ENCODE assay signal across 10 mouse cellular contexts in genomic region chr5:113467765-113468164, GRCm38 (mm10). TPM values are rescaled to one million over a fixed set of nuclear protein-coding genes. Genes with fewer than 3 reads are reported as not detected.
A peak's percentile ranks its signal among the peaks of the same experiment; 100 is the strongest.
DNase-seq lines count a peak whose midpoint lies in the region; ATAC-seq and TF ChIP-seq lines count a peak whose summit lies in the region.
"Had no signal": no experiment of that assay in that cellular context is flagged by ENCODE, and none has a peak within 500 bp of the region (broad histone marks: within the 10 kb centered on the region; RNA-seq: fewer than 3 reads in every experiment).

No protein-coding gene starts in this region.

- peaks cover 8% of the 10 kb centered on the region for H3K27me3 ChIP-seq in heart, embryonic 11.5 days (ENCODE audit: control insufficient read depth, insufficient read depth, low read length)
- peaks cover 15% of the 10 kb centered on the region for H3K27me3 ChIP-seq in midbrain, embryonic 10.5 days (ENCODE audit: low read depth, poor library complexity, severe bottlenecking)
- H3K27me3 ChIP-seq in midbrain, embryonic 16.5 days (ENCODE audit: control insufficient read depth, insufficient read depth, low read depth, low read length): no peaks in the 10 kb centered on the region
- no peaks in the 10 kb centered on the region for H3K27me3 ChIP-seq in limb, embryonic 14.5 days (ENCODE audit: control insufficient read depth, insufficient read depth, low read length)

- H3K9ac ChIP-seq in heart, embryonic 11.5 days (ENCODE audit: low read depth, low read length): peak overlapping the region; percentile 5; the same call in 1 of the 2 replicates
- H3K9ac ChIP-seq in midbrain, embryonic 16.5 days (ENCODE audit: low read depth, low read length): no peak overlapping the region
- H3K9ac ChIP-seq in limb, embryonic 14.5 days (ENCODE audit: low read depth, low read length, severe bottlenecking): peak overlapping the region; percentile 26; the same call in 1 of the 2 replicates

- TF ChIP-seq POLR2A in limb, embryonic 14.5 days (IDR thresholded peaks at IDR 0.05; ENCODE audit: borderline replicate concordance, extremely low read depth, insufficient read depth, insufficient read length): no peak

- H3K4me2 ChIP-seq in heart, embryonic 11.5 days: peak overlapping the region; percentile 10
- H3K4me2 ChIP-seq in midbrain, embryonic 16.5 days (ENCODE audit: low read length): no peak overlapping the region
- no peak overlapping the region for H3K4me2 ChIP-seq in limb, embryonic 14.5 days (replicated peaks; ENCODE audit: low read depth, low read length, severe bottlenecking)

- intact Hi-C loops in heart, postnatal 10 days (cut with DNase I): no loop called here

- WGBS in heart, embryonic 11.5 days (ENCODE audit: insufficient replicate concordance): 1% methylated on average over 8 of the region's 8 CpGs
- under 1% methylated on average over 8 of the region's 8 CpGs for WGBS in midbrain, embryonic 10.5 days
- 4% methylated on average over 8 of the region's 8 CpGs for WGBS in midbrain, embryonic 16.5 days
- 4% methylated on average over 8 of the region's 8 CpGs for WGBS in limb, embryonic 14.5 days

- no peak overlapping the region for H3K27ac ChIP-seq in heart, embryonic 11.5 days (ENCODE audit: low read depth, low read length)
- peak overlapping the region; percentile 75 for H3K27ac ChIP-seq in midbrain, embryonic 10.5 days (replicated peaks)
- H3K27ac ChIP-seq in midbrain, embryonic 16.5 days (ENCODE audit: low read length): no peak overlapping the region
- no peak overlapping the region; the same call in 1 of the 2 replicates for H3K27ac ChIP-seq in limb, embryonic 14.5 days (replicated peaks; ENCODE audit: low read depth, low read length)

- no peak for DNase-seq in heart, postnatal 10 days
- DNase-seq in midbrain, embryonic 10.5 days (ENCODE audit: low spot score): peak; percentile 49
- no peak for DNase-seq in limb, embryonic 14.5 days (ENCODE audit: low spot score)
- peak; percentile 39 for DNase-seq in yolk sac, embryonic 10.5 days (ENCODE audit: low spot score)
- no peak for DNase-seq in spleen, postnatal 14 days (ENCODE audit: low spot score in 2 of 2)
- DNase-seq: lung, postnatal 10 days had no signal

- no peaks in the 10 kb centered on the region for H3K36me3 ChIP-seq in heart, embryonic 11.5 days (ENCODE audit: control insufficient read depth, insufficient read depth, low read length)
- no peaks in the 10 kb centered on the region for H3K36me3 ChIP-seq in midbrain, embryonic 10.5 days
- H3K36me3 ChIP-seq in midbrain, embryonic 16.5 days (ENCODE audit: control insufficient read depth, insufficient read depth, low read length): no peaks in the 10 kb centered on the region
- no peaks in the 10 kb centered on the region for H3K36me3 ChIP-seq in limb, embryonic 14.5 days (ENCODE audit: control insufficient read depth, insufficient read depth, low read length)

- ATAC-seq in heart, embryonic 11.5 days (replicated peaks; ENCODE audit: insufficient number of reproducible peaks, low FRiP score, low TSS enrichment): no peak
- ATAC-seq in midbrain, embryonic 16.5 days: no peak
- no peak for ATAC-seq in limb, embryonic 14.5 days (ENCODE audit: low FRiP score, low read depth)
- no peak for ATAC-seq in cerebellum, adult (ENCODE audit: insufficient number of reproducible peaks, low FRiP score, low TSS enrichment)

- H3K9me3 ChIP-seq in heart, embryonic 11.5 days (replicated peaks; ENCODE audit: control insufficient read depth, low read length): no peaks in the 10 kb centered on the region
- H3K9me3 ChIP-seq in midbrain, embryonic 10.5 days (replicated peaks): no peaks in the 10 kb centered on the region
- no peaks in the 10 kb centered on the region for H3K9me3 ChIP-seq in midbrain, embryonic 16.5 days (replicated peaks; ENCODE audit: control insufficient read depth, low read length, poor library complexity, severe bottlenecking)
- no peaks in the 10 kb centered on the region for H3K9me3 ChIP-seq in limb, embryonic 14.5 days (ENCODE audit: control insufficient read depth, low read length)

- H3K4me1 ChIP-seq in heart, embryonic 11.5 days (ENCODE audit: control insufficient read depth, insufficient read depth, low read length): no peaks in the 10 kb centered on the region
- H3K4me1 ChIP-seq in midbrain, embryonic 10.5 days: peaks cover 61% of the 10 kb centered on the region
- H3K4me1 ChIP-seq in midbrain, embryonic 16.5 days (ENCODE audit: control insufficient read depth, insufficient read depth, low read length): peaks cover 16% of the 10 kb centered on the region
- H3K4me1 ChIP-seq in limb, embryonic 14.5 days (ENCODE audit: control insufficient read depth, insufficient read depth, low read length): peaks cover 15% of the 10 kb centered on the region

- H3K4me3 ChIP-seq in heart, embryonic 11.5 days (ENCODE audit: low read depth, low read length): no peak overlapping the region
- peak overlapping the region; percentile 12; the same call in 1 of the 2 replicates for H3K4me3 ChIP-seq in midbrain, embryonic 10.5 days
- H3K4me3 ChIP-seq in midbrain, embryonic 16.5 days (ENCODE audit: low read depth, low read length): no peak overlapping the region
- H3K4me3 ChIP-seq in limb, embryonic 14.5 days (replicated peaks; ENCODE audit: low read length): no peak overlapping the region

RNA-seq across cellular contexts. Expression of gene Wscd2, which starts 22.4 kb away (rescaled TPM):
- polyA plus RNA-seq in heart, embryonic 11.5 days (2014; fragmentation: Nextera tagmentation; extraction: Ambion mirVana): 2.4 and 3.4 TPM in 2 replicates
- total RNA-seq in heart, postnatal 10 days (2021): under 1 TPM; 0.53 to 0.67 TPM
- 9.2 and 11.8 TPM in 2 replicates for polyA plus RNA-seq in midbrain, embryonic 10.5 days (2016; fragmentation: Nextera tagmentation; extraction: Ambion mirVana)
- polyA plus RNA-seq in midbrain, embryonic 16.5 days (2015; fragmentation: Nextera tagmentation; extraction: Ambion mirVana): 14.4 and 16.1 TPM in 2 replicates
- 12.5 and 15.4 TPM in 2 replicates for polyA plus RNA-seq in limb, embryonic 14.5 days (2012; rRNA removed)
- 8.4 and 8.9 TPM in 2 replicates for polyA plus RNA-seq in limb, embryonic 14.5 days (2014; fragmentation: Nextera tagmentation; extraction: Ambion mirVana)
- polyA plus RNA-seq: C2C12 had no signal

Comparison
In these comparisons a context has a peak if more than half of its experiments do, and no peak if none do; other contexts are left out.
1. DNase-seq: peak in midbrain, embryonic 10.5 days (single experiment) and yolk sac, embryonic 10.5 days (single experiment); none in heart, postnatal 10 days (0 of 2), limb, embryonic 14.5 days (single experiment) and spleen, postnatal 14 days (0 of 2).